Mouse (Mus musculus) T-helper 2 cell (primary cell): ENCODE results near the gene Grik3.
"Not testable (repeated sequence)": the region's sequence is repeated elsewhere in the genome, so short reads cannot be mapped to it uniquely, and the experiment has no call there.

Experiments used
- in situ Hi-C: fragments of 300-600 bp; cut with MboI, MseI; formaldehyde crosslinking; loops from one replicate; pipeline ENCODE4 v1.15.1; 2025; ENCODE audit warnings: high pct_unique_total_duplicates

Grik3 gene

DNA sequence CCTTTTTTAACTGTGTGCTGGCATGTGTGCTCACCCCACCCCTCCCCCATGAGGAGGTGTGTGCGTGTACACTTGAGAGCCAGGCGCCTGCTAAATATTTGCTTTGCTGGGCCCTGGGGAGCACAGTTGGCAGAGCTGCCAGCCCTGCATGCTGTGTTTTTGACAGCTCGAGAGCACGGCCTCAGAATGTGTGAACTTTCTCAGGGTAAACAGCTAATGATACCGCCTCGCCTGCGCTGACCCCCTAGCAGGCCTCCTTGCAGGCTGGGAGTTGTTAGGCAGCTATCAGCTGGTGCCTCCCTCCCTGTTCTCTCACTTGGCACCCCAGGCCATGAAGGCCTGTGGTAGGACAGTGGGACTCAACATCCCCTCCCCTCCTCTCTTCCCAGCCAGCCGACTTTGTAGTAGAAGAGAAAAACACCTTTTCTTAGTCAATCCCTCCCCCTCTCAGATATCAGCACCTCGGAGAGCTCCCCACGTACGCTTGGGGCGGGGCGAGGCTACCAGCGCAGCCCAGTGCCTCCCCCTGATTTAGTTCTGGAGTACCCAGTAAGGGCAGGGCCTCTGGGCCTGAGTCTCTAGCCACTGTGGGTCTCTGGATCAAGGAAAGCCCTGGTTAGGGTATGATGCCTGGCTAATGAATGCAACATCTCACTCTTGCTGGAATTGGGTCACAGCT is 99.9 kb downstream of the Grik3 start:
- in situ Hi-C loops: no loop called here

DNA sequence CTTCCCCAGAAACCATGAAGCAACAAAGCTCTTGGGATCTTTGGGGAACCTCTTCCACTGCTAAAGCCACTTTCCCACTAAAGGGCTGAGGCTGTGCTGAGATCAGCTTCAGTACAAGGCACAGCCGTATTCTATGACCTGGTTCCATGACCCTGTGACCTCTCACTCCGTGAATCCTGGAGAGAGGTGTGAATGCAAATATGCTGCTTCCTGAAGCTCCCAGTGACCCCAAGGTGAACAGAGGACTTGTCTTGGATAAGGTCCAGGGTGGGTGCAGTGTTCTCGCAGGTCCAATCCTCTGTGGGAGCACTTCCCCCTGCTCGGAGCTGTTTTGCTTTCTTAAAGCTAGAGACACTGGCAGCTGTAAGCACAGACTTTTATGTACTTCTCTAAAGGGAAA is 102.2 kb downstream of the Grik3 start:
- in situ Hi-C loops: no loop called here

DNA sequence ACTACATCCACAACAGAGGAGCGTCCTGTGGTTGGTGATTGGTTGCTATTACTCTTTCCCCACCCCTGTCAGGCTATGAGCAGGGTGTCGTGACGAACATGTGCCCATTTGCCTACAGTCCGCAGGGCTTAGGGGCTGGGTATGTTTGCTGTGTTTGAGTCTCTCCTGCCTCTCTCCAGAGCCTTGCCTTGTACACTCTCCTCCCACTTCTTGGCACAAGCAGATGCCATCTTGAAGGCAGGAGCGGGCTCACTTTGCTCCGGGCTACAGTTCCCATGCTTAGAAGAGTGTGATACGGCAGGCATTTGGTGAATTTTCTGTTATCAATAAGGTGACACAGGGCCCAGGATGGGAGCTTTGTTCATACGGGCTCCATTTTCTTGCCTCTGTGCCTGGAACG is 104.5 kb downstream of the Grik3 start:
- in situ Hi-C loops: no loop called here

DNA sequence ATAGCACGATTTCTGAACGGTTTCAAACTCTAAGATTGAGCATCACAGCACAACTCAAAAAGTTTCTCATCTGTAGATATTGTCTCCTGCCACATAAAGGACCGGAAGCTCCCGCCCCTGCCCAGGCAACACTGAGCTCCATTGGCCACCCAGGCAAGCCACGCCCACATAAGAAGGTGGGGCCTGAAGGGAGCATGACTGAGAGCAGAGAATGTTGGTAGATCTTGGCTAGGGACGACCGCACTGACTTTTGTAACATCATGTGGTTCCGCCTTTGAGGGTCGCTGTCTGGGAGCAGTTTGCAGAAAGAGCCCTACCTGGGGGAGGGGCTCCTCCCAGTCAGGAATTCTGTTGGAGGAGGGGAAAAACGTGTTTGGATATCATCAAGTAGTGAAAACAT is 108.2 kb downstream of the Grik3 start:
- in situ Hi-C loops: no loop called here

DNA sequence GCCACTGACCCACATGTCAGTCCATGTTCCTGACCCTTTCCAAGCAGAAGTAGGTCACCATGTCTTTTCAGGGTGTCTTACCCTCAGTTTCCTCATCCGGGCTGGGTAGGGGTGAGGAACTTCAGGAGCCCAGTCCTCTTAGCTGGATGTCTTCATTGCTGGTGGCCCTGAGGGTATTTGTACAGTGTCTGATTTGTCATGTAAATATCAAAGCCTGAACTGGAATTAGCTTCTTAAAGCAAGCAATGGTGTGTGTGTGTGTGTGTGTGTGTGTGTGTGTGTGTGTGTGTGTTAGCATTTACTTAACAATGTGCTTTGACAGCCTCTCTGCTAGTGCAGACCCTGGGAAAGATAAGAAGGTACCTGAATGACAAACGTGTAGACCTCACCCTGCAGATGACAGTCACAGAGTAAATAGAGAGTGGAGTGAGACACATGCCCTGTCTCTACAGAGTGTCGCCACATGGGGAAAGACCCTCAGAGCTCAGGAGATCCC is 109.1 kb downstream of the Grik3 start:
- in situ Hi-C loops: no loop called here

DNA sequence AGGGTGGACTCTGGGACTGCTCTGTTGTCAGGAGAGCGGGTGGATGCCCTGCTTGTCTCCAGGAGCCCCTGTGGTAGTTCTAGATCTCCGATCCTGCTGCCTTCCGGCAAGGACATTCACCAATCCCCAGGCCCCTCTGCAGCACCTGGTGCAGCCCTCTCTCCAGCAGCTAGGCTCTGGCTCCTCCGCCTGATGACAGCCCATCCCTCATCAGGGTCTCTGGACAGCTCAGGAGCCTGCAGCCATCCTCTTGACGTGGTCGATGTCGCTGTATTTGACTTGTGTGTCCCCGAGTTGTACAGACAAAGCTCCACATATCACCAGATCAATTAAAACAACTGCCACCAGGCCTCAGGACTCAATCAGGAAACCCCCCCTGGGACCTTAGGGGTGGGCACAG is 110.1 kb downstream of the Grik3 start:
- in situ Hi-C loops: no loop called here

DNA sequence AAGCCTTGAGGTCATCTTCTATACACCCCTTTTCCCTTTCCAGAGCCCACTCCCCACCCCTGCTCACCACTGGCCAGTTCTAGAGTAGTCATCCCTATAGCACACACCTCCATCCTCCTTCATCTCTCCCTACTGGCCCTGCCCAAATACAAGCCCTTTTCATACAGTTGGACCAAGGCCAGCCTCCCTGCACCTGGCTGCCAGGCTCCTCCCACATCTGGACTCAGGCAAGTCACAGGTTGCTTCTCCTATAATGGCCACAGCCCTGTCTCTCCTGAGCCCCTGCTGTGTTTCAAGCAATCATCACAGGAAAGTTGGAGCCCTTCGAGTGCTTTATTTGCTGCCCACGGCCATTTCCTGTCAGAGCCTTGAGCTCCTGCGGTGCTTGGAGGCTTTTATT is 110.8 kb downstream of the Grik3 start:
- in situ Hi-C loops: no loop called here

DNA sequence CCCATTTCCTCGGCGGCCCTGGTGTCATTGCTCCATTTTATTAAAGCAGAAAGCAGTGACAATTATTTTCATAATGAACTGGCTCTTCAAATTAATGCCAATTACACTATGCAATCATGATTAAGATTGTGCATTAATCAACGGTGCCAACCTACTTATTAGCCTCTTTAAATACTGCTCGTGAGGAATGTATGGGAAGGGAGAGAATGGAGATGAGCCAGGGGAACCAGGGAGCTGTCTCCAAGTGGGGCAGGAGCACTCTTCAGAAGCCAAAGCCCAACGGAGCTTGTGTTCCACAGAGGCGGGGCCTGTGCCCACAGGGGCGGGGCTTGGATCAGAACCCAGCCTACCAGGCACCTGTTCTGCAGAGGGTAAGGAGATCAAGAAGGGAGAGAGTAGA is 114.0 kb downstream of the Grik3 start:
- in situ Hi-C loops: no loop called here

DNA sequence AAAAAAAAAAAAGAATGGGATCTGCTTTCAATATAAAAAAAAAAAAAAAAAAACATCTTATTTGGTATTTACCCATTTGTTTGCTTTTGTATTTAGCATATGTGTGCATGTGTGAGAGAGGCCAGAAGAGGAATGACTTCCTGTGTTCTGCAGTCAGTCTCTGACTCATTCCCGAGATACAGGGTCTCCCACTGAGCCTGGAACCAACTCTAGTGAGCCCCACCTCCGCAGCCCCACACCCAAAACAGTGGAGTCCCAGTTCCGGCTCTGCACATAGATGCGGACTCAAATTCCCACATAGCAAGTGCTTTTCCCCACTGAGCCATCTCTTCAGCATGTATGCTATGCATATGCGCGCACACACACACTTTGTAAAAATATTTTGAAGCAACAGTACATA is 115.6 kb downstream of the Grik3 start:
- in situ Hi-C loops: no loop called here

DNA sequence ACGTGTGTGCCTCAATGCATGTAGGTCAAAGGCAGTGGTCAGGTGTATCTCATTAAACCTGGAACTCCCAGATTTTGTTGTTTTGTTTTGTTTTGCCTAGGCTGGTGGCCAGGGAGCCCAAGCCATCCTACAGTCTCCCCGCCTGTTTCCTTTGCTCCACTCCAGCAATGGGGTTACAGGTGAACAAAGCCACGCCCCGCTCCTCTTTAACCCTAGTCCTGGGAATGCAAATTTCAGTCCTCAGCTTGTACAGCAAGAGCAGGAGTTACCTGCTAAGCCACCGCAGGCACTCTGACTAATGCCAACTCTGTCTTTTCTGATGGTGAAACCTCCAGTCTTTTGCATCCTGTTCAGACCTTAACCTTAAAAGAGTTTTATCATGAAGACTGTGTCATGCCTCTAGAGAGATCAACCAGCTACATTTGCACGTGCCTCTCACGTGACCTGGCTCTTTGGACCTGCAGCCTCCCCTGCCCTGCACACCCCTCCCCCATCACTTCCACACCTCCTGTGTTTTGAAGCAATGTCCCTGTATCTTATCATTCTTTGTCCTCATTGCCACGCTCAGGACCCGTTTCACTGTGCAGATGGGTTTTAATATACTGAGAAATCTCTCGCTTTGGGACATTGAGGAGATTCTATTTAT is 117.0 kb downstream of the Grik3 start:
- in situ Hi-C loops: no loop called here

DNA sequence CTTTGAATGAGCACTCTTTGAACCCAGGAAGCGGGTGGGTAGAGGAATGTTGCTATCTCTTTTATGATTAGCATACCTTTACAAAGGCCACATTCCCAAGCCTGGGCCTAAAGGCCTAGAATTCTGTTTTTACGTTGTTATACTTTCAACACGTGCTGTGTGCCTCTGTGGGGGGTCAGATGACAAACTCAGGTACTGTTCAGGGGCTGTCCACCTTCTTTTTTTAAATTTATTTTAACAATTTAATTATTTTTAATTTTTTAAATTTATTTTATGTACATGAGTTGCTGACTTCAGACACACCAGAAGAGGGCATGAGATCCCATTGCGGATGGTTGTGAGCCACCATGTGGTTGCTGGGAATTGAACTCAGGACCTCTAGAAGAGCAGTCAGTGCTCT is 118.4 kb downstream of the Grik3 start:
- in situ Hi-C loops: not testable (repeated sequence)

DNA sequence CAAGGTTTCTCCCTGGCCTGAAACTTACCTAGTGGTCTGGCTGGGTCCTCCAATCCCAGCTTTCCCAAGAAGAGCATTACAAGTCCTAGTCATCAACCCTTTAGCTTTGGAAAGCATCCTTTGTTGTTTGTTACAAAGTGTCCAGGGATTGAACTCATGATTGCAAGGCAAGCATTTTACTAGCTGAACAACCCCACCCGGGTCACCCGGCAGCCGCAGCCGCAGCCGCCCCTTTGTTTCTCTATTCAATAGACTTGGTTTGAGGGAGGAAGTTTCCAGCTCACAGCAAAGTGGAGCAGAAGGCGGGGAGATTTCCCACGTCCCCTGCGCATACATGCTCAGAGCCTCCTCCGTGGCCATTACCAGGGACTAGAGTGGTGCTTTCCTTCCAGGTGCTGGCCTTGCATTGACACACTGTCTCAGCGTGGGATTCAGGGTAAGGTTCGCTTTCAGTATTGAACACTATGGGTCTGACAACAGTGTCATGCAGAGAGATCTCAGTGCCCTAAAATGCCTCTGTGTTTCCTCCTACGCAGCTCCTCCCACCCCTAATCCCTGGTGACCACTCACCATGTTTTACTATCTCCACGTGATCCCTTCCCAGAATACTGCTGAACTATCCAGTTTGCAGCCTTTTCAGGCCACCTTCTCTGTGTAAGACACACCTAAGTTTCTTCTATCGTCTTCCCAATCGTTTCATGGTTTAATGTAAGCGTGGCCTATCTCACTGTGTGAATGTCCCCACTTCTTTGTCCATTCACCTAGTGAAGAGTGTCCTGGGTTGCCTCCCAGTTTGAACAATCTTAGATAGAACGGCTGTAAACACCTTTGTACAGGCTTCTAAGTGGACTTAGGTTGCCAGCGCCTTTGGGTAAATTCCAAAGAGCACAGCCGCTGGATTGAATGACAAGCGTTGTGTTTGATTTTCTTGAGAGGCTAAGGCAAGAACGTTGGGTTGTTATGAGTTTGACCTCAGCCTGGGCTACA is 119.1 kb downstream of the Grik3 start:
- in situ Hi-C loops: no loop called here

DNA sequence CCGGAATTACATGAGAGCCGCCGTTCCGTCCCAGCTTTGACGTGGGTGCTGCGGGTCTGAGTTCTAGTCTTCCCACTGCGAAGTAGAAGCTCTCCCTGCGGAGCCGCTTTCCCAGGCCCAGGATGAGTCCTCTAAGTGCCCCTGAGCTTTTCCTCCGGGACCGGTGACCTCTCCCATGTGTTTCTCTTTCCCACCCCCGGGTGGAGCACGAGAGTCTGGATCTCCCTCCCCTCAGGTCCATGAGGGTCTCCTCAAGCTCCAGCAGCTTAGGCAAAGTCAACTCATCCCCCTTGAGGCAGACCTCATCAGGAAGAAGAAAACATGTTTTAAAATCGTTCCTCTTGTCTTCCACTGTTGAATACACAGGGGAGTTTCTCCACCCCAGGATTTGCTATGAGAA is 127.4 kb downstream of the Grik3 start:
- in situ Hi-C loops: no loop called here

DNA sequence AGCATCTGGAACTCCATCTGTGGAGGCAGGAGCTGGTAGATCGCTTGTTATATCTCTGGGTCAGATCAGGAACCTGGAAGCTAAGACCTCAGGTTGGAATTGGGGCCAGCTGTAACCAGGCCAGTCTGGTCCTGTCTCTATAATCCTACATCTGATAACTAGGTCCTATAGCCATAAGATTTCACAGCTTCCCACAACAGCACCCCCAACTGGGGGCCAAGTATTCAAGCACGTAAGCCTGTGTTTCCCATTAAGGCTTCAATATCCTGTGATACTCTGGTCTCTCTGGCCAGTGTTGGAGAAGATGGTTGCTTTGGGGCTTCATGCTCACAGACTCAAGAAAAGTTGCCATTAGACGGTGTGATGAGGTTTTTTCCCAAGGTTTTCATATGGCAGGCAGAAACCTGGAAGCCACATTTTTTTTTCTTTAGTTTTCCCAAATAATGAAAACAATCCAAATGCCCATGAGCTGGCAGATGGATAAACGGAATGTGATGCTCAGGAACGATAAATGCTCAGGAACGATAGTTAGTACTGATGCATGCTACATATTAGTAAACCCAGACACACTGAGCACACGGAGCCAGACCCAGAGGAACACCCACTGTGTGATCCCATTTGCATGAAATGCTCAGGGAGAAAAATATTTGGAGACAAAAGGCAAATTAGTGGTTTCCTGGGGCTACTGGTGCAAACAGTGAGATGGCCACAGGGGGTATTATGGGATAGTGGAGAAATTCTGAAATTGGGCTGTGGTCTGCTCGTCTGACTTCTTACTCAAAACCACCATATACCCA is 128.2 kb downstream of the Grik3 start:
- in situ Hi-C loops: no loop called here

DNA sequence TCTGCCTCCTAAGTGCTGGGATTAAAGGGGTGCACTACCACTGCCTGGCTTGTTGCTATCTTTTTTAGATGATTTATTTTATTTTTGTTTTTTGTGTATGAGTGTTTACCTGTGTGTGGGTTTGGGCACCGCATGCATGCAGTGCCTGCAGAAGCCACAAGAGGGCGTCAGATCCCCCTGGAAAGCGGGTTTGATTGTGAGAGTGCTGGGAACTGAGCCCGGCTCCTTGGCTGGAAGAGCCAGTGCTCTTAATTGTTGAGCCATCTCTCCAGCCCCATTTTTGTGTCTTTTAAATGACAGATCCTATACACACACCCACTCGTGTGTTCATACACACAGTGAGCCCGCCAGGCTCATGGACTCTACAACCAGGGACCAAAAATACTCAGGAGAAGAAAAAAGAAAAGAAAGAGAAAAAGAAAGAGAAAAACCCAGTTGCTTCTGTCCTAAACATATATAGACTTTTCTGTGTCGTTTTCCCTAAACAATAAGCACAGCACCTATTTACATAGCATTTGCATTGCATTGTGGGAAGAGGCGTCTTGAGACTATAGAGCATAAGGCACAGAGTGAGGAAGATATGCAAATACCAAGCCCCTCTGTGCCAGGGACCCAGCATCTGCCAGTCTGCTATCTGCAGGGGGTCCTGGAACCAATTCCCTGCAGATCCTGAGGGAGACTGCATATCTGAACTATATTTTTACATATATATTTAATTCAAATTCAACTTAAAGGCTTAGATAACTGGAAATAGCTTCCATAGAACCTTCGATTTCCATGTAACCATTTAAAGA is 134.6 kb downstream of the Grik3 start:
- in situ Hi-C loops: no loop called here

DNA sequence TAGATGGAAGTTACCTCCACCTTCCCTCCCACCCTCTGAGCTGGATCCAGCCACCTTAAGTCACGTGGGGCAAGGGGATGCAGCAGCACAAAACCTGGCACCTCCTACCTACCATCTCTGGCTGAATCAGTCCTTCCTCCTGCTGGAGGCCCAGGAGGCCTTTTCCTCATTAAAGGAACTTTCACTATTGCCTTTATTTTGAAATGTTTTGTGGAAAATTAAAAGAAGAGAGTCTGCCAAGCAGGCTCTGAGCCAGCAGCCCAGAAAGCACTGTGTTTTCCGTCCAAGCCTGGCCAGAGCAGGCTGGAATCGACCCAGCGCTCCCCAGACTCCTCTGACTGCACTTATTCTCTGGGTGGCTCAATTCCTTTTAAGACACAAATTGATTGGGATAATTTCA is 139.0 kb downstream of the Grik3 start:
- in situ Hi-C loops: no loop called here

DNA sequence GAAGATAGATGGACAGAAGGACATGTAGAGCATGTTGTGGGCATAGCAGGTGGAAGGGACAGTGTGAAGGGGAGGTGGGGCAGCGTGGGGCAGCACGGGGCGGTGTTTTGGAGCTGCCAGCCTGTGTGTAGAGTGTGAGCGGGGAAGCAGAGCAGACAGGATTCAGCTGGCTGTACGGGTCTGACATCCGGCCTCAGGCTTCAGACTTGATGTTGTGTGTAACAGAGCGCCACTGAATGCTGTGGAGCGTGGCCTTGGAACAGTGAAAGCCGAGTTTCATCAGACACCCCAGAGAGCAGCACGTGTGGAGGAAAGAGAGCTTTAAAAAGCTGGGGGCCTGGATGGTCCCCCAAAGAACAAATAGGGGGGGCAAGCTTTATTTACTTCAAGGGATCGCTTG is 144.5 kb downstream of the Grik3 start:
- in situ Hi-C loops: loop anchor here (10.0 kb wide), 1 partner anchor 640 kb away; no protein-coding TSS in a partner anchor

DNA sequence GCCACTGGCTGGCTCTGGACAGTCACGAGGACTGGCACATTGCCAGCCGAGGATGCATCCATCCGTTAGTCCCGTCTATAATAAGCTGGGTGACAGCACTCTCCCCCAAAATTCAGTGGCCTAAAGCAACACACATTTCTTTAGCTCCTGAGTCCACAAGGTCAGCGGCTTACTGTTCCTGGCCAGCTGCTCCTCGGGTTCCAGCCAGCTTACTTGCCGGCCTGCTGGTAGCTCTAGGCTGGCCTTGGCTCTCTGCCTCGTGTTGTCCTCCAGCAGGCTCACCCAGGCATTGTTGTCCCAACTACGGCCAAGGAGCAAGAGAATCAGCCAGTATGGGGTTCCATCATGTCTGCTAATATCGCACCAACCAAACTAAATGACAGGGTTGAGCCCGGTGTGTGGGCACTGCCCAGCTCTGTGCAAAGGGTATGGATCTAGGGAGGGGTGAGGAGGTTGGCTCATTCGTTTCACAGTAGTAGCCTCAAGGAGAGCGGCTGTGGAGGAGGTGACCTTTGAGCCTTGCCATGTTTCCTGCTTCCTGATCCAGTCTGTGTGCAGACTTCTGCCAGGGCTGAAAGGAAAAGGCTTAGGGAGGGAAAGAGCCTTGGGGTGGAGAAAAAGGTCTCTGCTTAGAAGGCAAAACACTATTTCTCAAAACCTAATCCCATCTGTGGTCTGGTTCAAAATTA is 146.3 kb downstream of the Grik3 start:
- in situ Hi-C loops: loop anchor here (10.0 kb wide), 1 partner anchor 642 kb away; no protein-coding TSS in a partner anchor

DNA sequence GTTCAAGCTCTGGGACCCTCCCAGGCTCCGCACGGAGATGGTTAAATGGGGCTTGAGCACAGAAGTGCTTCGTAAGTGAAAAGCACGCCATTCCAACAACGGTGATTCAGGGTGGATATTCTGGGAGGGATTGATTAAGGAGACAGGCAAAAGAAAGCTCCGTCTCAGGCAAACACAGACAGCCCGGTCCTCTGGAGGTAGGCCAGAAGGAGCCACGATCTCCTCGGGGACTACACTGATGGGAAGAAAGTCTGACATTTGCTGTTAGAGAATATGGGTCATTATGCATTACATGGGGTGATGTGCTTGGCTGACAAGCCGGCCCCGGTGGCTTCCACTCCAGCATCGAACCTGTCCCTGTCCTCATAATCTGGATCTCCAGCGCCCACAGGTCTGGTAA is 146.9 kb downstream of the Grik3 start:
- in situ Hi-C loops: loop anchor here (10.0 kb wide), 1 partner anchor 643 kb away; no protein-coding TSS in a partner anchor

DNA sequence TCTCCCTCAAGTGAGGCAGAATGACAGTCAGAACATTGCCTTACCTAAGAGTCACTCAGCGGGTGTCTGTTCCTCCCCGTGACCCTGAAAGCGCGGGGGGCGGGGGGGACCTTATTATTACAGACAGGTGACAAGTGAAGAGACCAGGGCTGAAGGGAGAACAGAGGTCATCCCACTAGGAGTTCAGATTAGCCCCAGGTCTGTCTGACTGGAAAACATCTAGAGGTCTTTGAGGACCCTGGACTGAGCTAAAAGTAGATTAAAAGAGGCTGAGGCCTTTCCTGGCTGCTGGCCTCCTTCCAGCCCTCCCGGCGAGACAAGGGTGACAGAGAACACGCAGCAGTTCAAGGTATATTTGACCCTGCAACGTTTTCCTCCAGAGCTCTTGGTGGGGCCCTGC is 150.0 kb downstream of the Grik3 start:
- in situ Hi-C loops: no loop called here
